Mouse (Mus musculus): ENCODE measurements around the gene Cryzl1. TPM values are rescaled to one million over a fixed set of nuclear protein-coding genes. Genes with fewer than 3 reads are reported as not detected.

The Cryzl1 gene
- polyA plus RNA-seq, 1 experiment from 2014 or later, result 88.9 TPM

DNA sequence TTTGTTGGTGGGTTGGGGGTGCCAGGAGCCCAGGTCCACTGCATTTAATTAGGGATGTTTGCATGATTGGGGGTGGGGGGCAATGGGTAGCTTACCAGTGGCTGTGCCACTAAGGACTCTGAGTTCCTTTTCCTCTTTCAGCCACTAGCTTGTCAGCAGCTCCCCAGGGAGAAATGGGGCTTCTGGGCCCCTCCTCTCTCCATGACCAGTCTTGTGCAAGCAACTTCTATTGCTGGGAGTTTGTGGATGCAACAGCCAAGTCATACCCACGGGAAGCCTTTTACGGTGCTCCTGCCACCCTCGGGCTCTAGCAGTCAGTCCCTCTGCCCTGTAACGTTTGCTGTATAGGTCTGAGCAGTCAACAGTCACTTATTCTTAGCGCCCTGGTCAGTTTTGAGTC is 6.0 kb upstream of the Cryzl1 start:
- Histone ChIP-seq H3K9me3 (ENCODE audit: control insufficient read depth, low read depth, low read length) (no peaks in the 10 kb centered on the region), H3K9ac (replicated peaks; ENCODE audit: low read depth, low read length) (no peak overlapping the region), H3K4me2 (replicated peaks; ENCODE audit: low read depth, low read length) (no peak overlapping the region), H3K27ac (ENCODE audit: low read length) (no peak overlapping the region), H3K36me3 (ENCODE audit: control insufficient read depth, insufficient read depth, low read length) (no peaks in the 10 kb centered on the region), H3K4me3 (ENCODE audit: low read depth, low read length) (no peak overlapping the region), H3K27me3 (ENCODE audit: control insufficient read depth, insufficient read depth, low read length) (no peaks in the 10 kb centered on the region), H3K4me1 (ENCODE audit: control insufficient read depth, insufficient read depth, low read length) (0 out of 2 replicates have a peak, but pooled peaks cover 4% of the 10 kb centered on the region)
- ATAC-seq (ENCODE audit: insufficient number of reproducible peaks, insufficient read depth, low FRiP score, low read depth), result no peak
- 79% methylated on average over 5 of the region's 5 CpGs for WGBS

- 73% methylated on average over 2 of the region's 2 CpGs for WGBS
Observed at GRCm38 (mm10) chr16:91732816-91733215, 4.0 kb upstream of the Cryzl1 start.

GRCm38 (mm10) chr16:91730446-91730845 is 1.7 kb upstream of the Cryzl1 start:
- H3K4me3 ChIP-seq (ENCODE audit: low read depth, low read length), result peak overlapping the region; percentile 85
- under 1% methylated on average over 11 of the region's 11 CpGs for WGBS
- no peak for ATAC-seq (ENCODE audit: insufficient number of reproducible peaks, insufficient read depth, low FRiP score, low read depth)
- H3K27me3 ChIP-seq (ENCODE audit: control insufficient read depth, insufficient read depth, low read length), result no peaks in the 10 kb centered on the region
- peak overlapping the region; percentile 97 for H3K9ac ChIP-seq (replicated peaks; ENCODE audit: low read depth, low read length)
- H3K4me1 ChIP-seq (ENCODE audit: control insufficient read depth, insufficient read depth, low read length), result peaks cover 8% of the 10 kb centered on the region; the same call in 1 of the 2 replicates
- H3K9me3 ChIP-seq (ENCODE audit: control insufficient read depth, low read depth, low read length), result no peaks in the 10 kb centered on the region
- H3K4me2 ChIP-seq (replicated peaks; ENCODE audit: low read depth, low read length), result peak overlapping the region; percentile 73
- no peaks in the 10 kb centered on the region; the same call in 1 of the 2 replicates for H3K36me3 ChIP-seq (ENCODE audit: control insufficient read depth, insufficient read depth, low read length)
- peak overlapping the region; percentile 87; the same call in 1 of the 2 replicates for H3K27ac ChIP-seq (ENCODE audit: low read length)

More at GRCm38 (mm10) chr16:91732816-91733215, 4.0 kb upstream of the Cryzl1 start:
- H3K4me1 ChIP-seq (ENCODE audit: control insufficient read depth, insufficient read depth, low read length), result peaks cover 5% of the 10 kb centered on the region; the same call in 1 of the 2 replicates
- H3K36me3 ChIP-seq (ENCODE audit: control insufficient read depth, insufficient read depth, low read length), result no peaks in the 10 kb centered on the region
- no peak overlapping the region for H3K4me3 ChIP-seq (ENCODE audit: low read depth, low read length)
- H3K4me2 ChIP-seq (replicated peaks; ENCODE audit: low read depth, low read length), result no peak overlapping the region
- ATAC-seq (ENCODE audit: insufficient number of reproducible peaks, insufficient read depth, low FRiP score, low read depth), result no peak
- no peak overlapping the region for H3K27ac ChIP-seq (ENCODE audit: low read length)
- H3K27me3 ChIP-seq (ENCODE audit: control insufficient read depth, insufficient read depth, low read length), result no peaks in the 10 kb centered on the region
- no peak overlapping the region for H3K9ac ChIP-seq (replicated peaks; ENCODE audit: low read depth, low read length)
- no peaks in the 10 kb centered on the region for H3K9me3 ChIP-seq (ENCODE audit: control insufficient read depth, low read depth, low read length)

- no peak for ATAC-seq (ENCODE audit: insufficient number of reproducible peaks, insufficient read depth, low FRiP score, low read depth)
- peak overlapping the region; percentile 87 for H3K27ac ChIP-seq (ENCODE audit: low read length)
- no peaks in the 10 kb centered on the region; the same call in 1 of the 2 replicates for H3K36me3 ChIP-seq (ENCODE audit: control insufficient read depth, insufficient read depth, low read length)
- peak overlapping the region; percentile 73 for H3K4me2 ChIP-seq (replicated peaks; ENCODE audit: low read depth, low read length)
- H3K27me3 ChIP-seq (ENCODE audit: control insufficient read depth, insufficient read depth, low read length), result no peaks in the 10 kb centered on the region
- H3K4me3 ChIP-seq (ENCODE audit: low read depth, low read length), result peak overlapping the region; percentile 85
- H3K9me3 ChIP-seq (ENCODE audit: control insufficient read depth, low read depth, low read length), result no peaks in the 10 kb centered on the region
- WGBS, result 0% methylated on average over 33 of the region's 44 CpGs
- peaks cover 8% of the 10 kb centered on the region; the same call in 1 of the 2 replicates for H3K4me1 ChIP-seq (ENCODE audit: control insufficient read depth, insufficient read depth, low read length)
- H3K9ac ChIP-seq (replicated peaks; ENCODE audit: low read depth, low read length), result peak overlapping the region; percentile 97
Observed at GRCm38 (mm10) chr16:91729821-91730441, 1.2 kb upstream of the Cryzl1 start.

GRCm38 (mm10) chr16:91729066-91729482 is 299 bp upstream of the Cryzl1 start, which contains the start of gene Itsn1:
Itsn1 (plus strand) TSS chr16:91729281.
- H3K9ac ChIP-seq (replicated peaks; ENCODE audit: low read depth, low read length), result peak within 1 kb of the TSS; percentile 97
- ATAC-seq (ENCODE audit: insufficient number of reproducible peaks, insufficient read depth, low FRiP score, low read depth), result peak; percentile 92
- H3K9me3 ChIP-seq (ENCODE audit: control insufficient read depth, low read depth, low read length), result no peaks in the 10 kb centered on the region
- H3K4me3 ChIP-seq (ENCODE audit: low read depth, low read length), result peak within 1 kb of the TSS; percentile 85
- H3K4me2 ChIP-seq (replicated peaks; ENCODE audit: low read depth, low read length), result peak within 1 kb of the TSS; percentile 73
- peaks cover 2% of the 10 kb centered on the region; the same call in 1 of the 2 replicates for H3K36me3 ChIP-seq (ENCODE audit: control insufficient read depth, insufficient read depth, low read length)
- peak within 1 kb of the TSS; percentile 87 for H3K27ac ChIP-seq (ENCODE audit: low read length)
- no peaks in the 10 kb centered on the region for H3K27me3 ChIP-seq (ENCODE audit: control insufficient read depth, insufficient read depth, low read length)
- H3K4me1 ChIP-seq (ENCODE audit: control insufficient read depth, insufficient read depth, low read length), result peaks cover 8% of the 10 kb centered on the region; the same call in 1 of the 2 replicates
- WGBS, result 0% methylated on average over 33 of the region's 33 CpGs

GRCm38 (mm10) chr16:91727433-91727832 is 1.3 kb downstream of the Cryzl1 start:
- Histone ChIP-seq H3K27ac (ENCODE audit: low read length) (no peak overlapping the region), H3K4me3 (ENCODE audit: low read depth, low read length) (peak overlapping the region; percentile 85)

GRCm38 (mm10) chr16:91724247-91724646 is 4.5 kb downstream of the Cryzl1 start:
- H3K4me3 ChIP-seq (ENCODE audit: low read depth, low read length), result no peak overlapping the region
- no peaks in the 10 kb centered on the region for H3K27me3 ChIP-seq (ENCODE audit: control insufficient read depth, insufficient read depth, low read length)
- WGBS, result 49% methylated on average over 3 of the region's 3 CpGs
- no peak for ATAC-seq (ENCODE audit: insufficient number of reproducible peaks, insufficient read depth, low FRiP score, low read depth)
- H3K27ac ChIP-seq (ENCODE audit: low read length), result no peak overlapping the region
- peaks cover 7% of the 10 kb centered on the region; the same call in 1 of the 2 replicates for H3K36me3 ChIP-seq (ENCODE audit: control insufficient read depth, insufficient read depth, low read length)
- H3K4me2 ChIP-seq (replicated peaks; ENCODE audit: low read depth, low read length), result no peak overlapping the region
- no peaks in the 10 kb centered on the region for H3K9me3 ChIP-seq (ENCODE audit: control insufficient read depth, low read depth, low read length)
- H3K9ac ChIP-seq (replicated peaks; ENCODE audit: low read depth, low read length), result no peak overlapping the region
- H3K4me1 ChIP-seq (ENCODE audit: control insufficient read depth, insufficient read depth, low read length), result peaks cover 8% of the 10 kb centered on the region; the same call in 1 of the 2 replicates

More at GRCm38 (mm10) chr16:91727433-91727832, 1.3 kb downstream of the Cryzl1 start:
- WGBS, result 83% methylated on average over 15 of the region's 15 CpGs
- no peaks in the 10 kb centered on the region for H3K9me3 ChIP-seq (ENCODE audit: control insufficient read depth, low read depth, low read length)
- peak overlapping the region; percentile 22 for H3K9ac ChIP-seq (replicated peaks; ENCODE audit: low read depth, low read length)
- peaks cover 2% of the 10 kb centered on the region; the same call in 1 of the 2 replicates for H3K36me3 ChIP-seq (ENCODE audit: control insufficient read depth, insufficient read depth, low read length)
- H3K4me2 ChIP-seq (replicated peaks; ENCODE audit: low read depth, low read length), result peak overlapping the region; percentile 68
- ATAC-seq (ENCODE audit: insufficient number of reproducible peaks, insufficient read depth, low FRiP score, low read depth), result no peak
- H3K4me1 ChIP-seq (ENCODE audit: control insufficient read depth, insufficient read depth, low read length), result peaks cover 8% of the 10 kb centered on the region; the same call in 1 of the 2 replicates
- H3K27me3 ChIP-seq (ENCODE audit: control insufficient read depth, insufficient read depth, low read length), result no peaks in the 10 kb centered on the region

GRCm38 (mm10) chr16:91717399-91717798 is 11.4 kb downstream of the Cryzl1 start:
- ATAC-seq (ENCODE audit: insufficient number of reproducible peaks, insufficient read depth, low FRiP score, low read depth), result no peak
- Histone ChIP-seq H3K9ac (replicated peaks; ENCODE audit: low read depth, low read length) (no peak overlapping the region), H3K4me2 (replicated peaks; ENCODE audit: low read depth, low read length) (no peak overlapping the region), H3K9me3 (ENCODE audit: control insufficient read depth, low read depth, low read length) (no peaks in the 10 kb centered on the region), H3K4me3 (ENCODE audit: low read depth, low read length) (no peak overlapping the region), H3K4me1 (ENCODE audit: control insufficient read depth, insufficient read depth, low read length) (no peaks in the 10 kb centered on the region), H3K27ac (ENCODE audit: low read length) (no peak overlapping the region), H3K36me3 (ENCODE audit: control insufficient read depth, insufficient read depth, low read length) (peaks cover 27% of the 10 kb centered on the region), H3K27me3 (ENCODE audit: control insufficient read depth, insufficient read depth, low read length) (no peaks in the 10 kb centered on the region)
- WGBS, result 68% methylated on average over 4 of the region's 4 CpGs
